Mouse (Mus musculus): ENCODE data around the gene Olfr1506. TPM values are rescaled to one million over a fixed set of nuclear protein-coding genes. Genes with fewer than 3 reads are reported as not detected.
"Not testable (repeated sequence)": the region's sequence is repeated elsewhere in the genome, so short reads cannot be mapped to it uniquely, and the experiment has no call there.

The Olfr1506 gene
- total RNA-seq (2017) = 0.19 TPM in 1 of 2 replicates, not detected in the other

DNA sequence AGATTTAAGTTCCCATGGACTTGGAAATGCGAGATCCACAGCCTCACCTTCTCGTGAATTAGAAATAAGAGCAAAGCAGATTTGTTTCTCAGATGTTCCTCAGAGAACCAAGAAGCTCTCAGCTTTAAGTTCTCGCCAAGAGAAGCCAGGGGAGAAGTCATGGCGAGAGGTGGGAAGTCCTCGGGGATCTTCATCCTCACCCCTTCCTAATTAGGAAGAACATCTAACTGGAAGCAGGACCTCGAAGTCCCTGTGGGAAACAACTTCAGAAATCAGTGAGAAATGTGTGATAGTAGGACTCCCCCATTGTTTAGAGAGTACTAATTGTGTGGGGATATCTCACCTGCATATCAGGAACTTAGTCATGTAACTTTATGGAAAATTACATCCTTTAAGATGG lies at the start of gene Olfr1506:
TSS of gene Olfr1506 (minus strand) at position 101 of the 400 bp plus-strand sequence.
- ATAC-seq (replicated peaks in 1 of 2; ENCODE audit: insufficient read depth in 1 of 2, low FRiP score in 2 of 2, low TSS enrichment in 1 of 2, low read depth in 1 of 2, poor library complexity in 2 of 2, severe bottlenecking in 2 of 2) = not testable (repeated sequence)

- ATAC-seq (replicated peaks in 1 of 2; ENCODE audit: insufficient read depth in 1 of 2, low FRiP score in 2 of 2, low TSS enrichment in 1 of 2, low read depth in 1 of 2, poor library complexity in 2 of 2, severe bottlenecking in 2 of 2) = no peak
Observed at GRCm38 (mm10) chr2:90270932-90271331, 46.6 kb upstream of the Olfr1506 start, which contains the start of gene Olfr1271. Gene Olfr1271, minus strand, starts transcription at chr2:90271032.

DNA sequence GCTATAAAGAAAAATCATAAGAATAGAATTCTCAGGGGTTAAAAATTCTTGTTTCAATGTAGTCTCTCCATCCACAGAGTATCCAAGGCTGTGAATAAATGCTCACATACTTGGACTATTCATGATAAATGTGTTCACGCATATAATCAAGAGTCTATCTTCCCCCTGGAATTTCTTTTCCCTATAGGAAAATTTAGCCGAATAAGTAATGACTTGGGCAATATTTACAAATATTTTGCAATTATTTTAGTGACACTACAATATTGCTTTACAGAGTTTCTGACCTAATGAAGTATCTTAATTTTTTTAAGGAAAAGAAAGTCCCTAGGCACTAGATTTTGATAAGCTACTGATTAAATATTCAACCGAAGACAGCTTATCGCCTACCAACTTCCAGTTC lies 33.2 kb upstream of the Olfr1506 start, which contains the start of gene Olfr142:
TSS of gene Olfr142 (minus strand) at position 101 of the 400 bp plus-strand sequence.
- ATAC-seq (replicated peaks in 1 of 2; ENCODE audit: insufficient read depth in 1 of 2, low FRiP score in 2 of 2, low TSS enrichment in 1 of 2, low read depth in 1 of 2, poor library complexity in 2 of 2, severe bottlenecking in 2 of 2) = no peak

DNA sequence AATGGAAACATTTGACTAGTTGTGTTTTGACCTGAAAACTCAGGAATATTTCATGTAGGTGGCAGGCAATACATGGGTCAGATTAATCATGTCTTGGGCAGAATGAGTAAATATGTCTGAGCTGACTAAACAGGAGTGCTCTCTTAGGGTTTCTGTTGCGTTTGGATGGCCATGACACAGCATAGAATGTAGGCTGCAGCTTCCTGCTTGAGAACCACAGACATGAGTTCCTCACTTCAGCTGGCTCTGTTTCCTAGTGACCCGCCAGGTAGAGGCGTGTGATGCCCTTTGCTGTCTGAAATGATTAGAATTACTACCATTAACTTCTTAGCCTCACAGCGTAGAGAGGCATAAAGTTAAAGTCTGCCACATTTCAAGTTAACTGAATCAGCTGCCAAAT lies 24.7 kb downstream of the Olfr1506 start:
- peak; percentile 53 to 88; a peak in 3 of 4 replicates for ATAC-seq (replicated peaks in 1 of 2; ENCODE audit: insufficient read depth in 1 of 2, low FRiP score in 2 of 2, low TSS enrichment in 1 of 2, low read depth in 1 of 2, poor library complexity in 2 of 2, severe bottlenecking in 2 of 2)

DNA sequence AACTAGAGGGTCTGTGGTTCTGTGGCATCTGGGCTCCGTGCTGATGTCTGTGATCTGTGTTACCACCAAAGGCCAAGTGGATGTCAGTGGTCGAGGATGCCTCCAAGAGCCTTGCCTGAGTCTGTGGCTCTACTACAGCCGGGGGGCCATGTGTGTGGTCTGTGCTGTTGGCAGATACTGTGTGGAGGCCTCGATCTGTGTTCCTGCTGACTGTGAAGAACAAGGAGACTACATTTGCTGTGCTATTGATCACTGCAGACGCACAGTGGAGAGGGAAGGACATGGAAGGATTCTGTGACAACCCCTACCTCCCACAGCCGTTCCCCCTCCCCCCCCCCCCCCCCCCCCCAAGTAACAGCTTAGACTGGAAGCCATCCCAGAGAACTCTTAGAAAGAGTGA lies 29.0 kb downstream of the Olfr1506 start:
- not testable (repeated sequence) for ATAC-seq (replicated peaks in 1 of 2; ENCODE audit: insufficient read depth in 1 of 2, low FRiP score in 2 of 2, low TSS enrichment in 1 of 2, low read depth in 1 of 2, poor library complexity in 2 of 2, severe bottlenecking in 2 of 2)

- peak; percentile 83 to 87 for ATAC-seq (replicated peaks in 1 of 2; ENCODE audit: insufficient read depth in 1 of 2, low FRiP score in 2 of 2, low TSS enrichment in 1 of 2, low read depth in 1 of 2, poor library complexity in 2 of 2, severe bottlenecking in 2 of 2)
Observed at GRCm38 (mm10) chr2:90194750-90195149, 29.5 kb downstream of the Olfr1506 start.

DNA sequence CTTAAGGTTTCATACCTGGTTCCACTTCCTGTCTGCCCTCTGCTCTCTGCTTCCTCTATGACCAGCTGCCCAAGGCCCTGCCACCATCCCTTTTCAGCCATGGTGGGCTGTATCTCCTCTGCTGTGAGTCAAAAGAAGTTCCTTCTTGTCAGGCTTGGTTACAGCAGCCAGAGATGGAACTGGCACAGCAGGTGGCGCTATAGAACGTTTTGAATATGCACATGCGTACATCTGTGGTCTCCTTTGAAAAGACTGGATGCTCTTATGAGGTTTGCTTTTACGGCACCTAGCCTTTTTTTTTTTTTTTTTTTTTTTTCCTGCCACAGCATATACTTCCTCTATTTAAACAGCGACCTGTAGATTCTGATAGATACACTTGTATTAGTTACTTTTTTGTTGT lies 37.2 kb downstream of the Olfr1506 start:
- peak; percentile 76 to 93 for ATAC-seq (replicated peaks in 1 of 2; ENCODE audit: insufficient read depth in 1 of 2, low FRiP score in 2 of 2, low TSS enrichment in 1 of 2, low read depth in 1 of 2, poor library complexity in 2 of 2, severe bottlenecking in 2 of 2)

- not testable (repeated sequence) for ATAC-seq (replicated peaks in 1 of 2; ENCODE audit: insufficient read depth in 1 of 2, low FRiP score in 2 of 2, low TSS enrichment in 1 of 2, low read depth in 1 of 2, poor library complexity in 2 of 2, severe bottlenecking in 2 of 2)
Observed at GRCm38 (mm10) chr2:90186082-90186481, 38.2 kb downstream of the Olfr1506 start.

Other genes starting within 250 kb of the Olfr1506 start
- not detected in 2 replicates for gene Olfr1261, start 233.3 kb downstream of the Olfr1506 start, total RNA-seq (2017)
- gene Olfr1262, start 224.3 kb downstream of the Olfr1506 start, total RNA-seq (2017) = not detected in 2 replicates
- not detected in 2 replicates for gene Olfr1263, start 212.4 kb downstream of the Olfr1506 start, total RNA-seq (2017)
- not detected in 2 replicates for gene Olfr1264, start 198.9 kb downstream of the Olfr1506 start, total RNA-seq (2017)
- not detected in 2 replicates for gene Olfr1265, start 189.2 kb downstream of the Olfr1506 start, total RNA-seq (2017)
- gene Olfr140, start 160.9 kb downstream of the Olfr1506 start, total RNA-seq (2017) = not detected in 2 replicates
- not detected in 2 replicates for gene Olfr1269, start 103.1 kb downstream of the Olfr1506 start, total RNA-seq (2017)
- gene Olfr32, start 82.2 kb downstream of the Olfr1506 start, total RNA-seq (2017) = not detected in 2 replicates
- not detected in 2 replicates for gene Olfr1270, start 71.4 kb downstream of the Olfr1506 start, total RNA-seq (2017)
- gene Olfr142, start 33.1 kb upstream of the Olfr1506 start, total RNA-seq (2017) = not detected in 2 replicates
- not detected in 2 replicates for gene Olfr1271, start 46.5 kb upstream of the Olfr1506 start, total RNA-seq (2017)
- gene Olfr1272, start 68.3 kb upstream of the Olfr1506 start, total RNA-seq (2017) = not detected in 2 replicates
- not detected in 2 replicates for gene Gm13769, start 97.7 kb upstream of the Olfr1506 start, total RNA-seq (2017)
- gene Olfr1274-ps, start 174.2 kb upstream of the Olfr1506 start, total RNA-seq (2017) = not detected in 2 replicates

Measured in hematopoietic stem cell, adult 5-6 weeks (primary cell).